Mouse (Mus musculus) MEL (cell line): ENCODE measurements around the gene Jmjd7. TPM values are rescaled to one million over a fixed set of nuclear protein-coding genes. Genes with fewer than 3 reads are reported as not detected.

Experiments
- DNase-seq: peaks from one replicate; pipeline ENCODE4 v3.0.0; 2011; ENCODE audit warnings: low read depth, low spot score
- H3K27ac ChIP-seq: 2 replicates; pipeline ENCODE4 v1.5.1; 2012; ENCODE audit warnings: low read depth, mild to moderate bottlenecking, control low read depth, low read length, moderate library complexity; ENCODE audit not compliant: control insufficient read depth
- H3K27me3 ChIP-seq, 2 experiments: fragments of 150-350 bp in 1 of 2; sonication (generic) in 1 of 2; 2 replicates each; pipeline ENCODE4 v1.6.1; 2012; ENCODE audit warnings: low read length in 2 of 2, mild to moderate bottlenecking in 2 of 2, improper control_type of control experiment in 1 of 2, moderate library complexity in 1 of 2; ENCODE audit not compliant: insufficient read depth in 2 of 2, control insufficient read depth in 1 of 2
- H3K36me3 ChIP-seq, 2 experiments: 2 replicates each; pipeline ENCODE4 v1.6.1; 2012 to 2014; ENCODE audit warnings: low read length in 2 of 2, improper control_type of control experiment in 1 of 2, inconsistent platforms in 1 of 2, mild to moderate bottlenecking in 1 of 2; ENCODE audit not compliant: insufficient read depth in 2 of 2, control insufficient read depth in 1 of 2
- H3K4me1 ChIP-seq, 2 experiments: fragments of 150-350 bp in 1 of 2; sonication (generic) in 1 of 2; 2 replicates each; pipeline ENCODE4 v1.6.1; 2012; ENCODE audit warnings: low read length in 2 of 2, improper control_type of control experiment in 1 of 2, mild to moderate bottlenecking in 1 of 2; ENCODE audit not compliant: insufficient read depth in 2 of 2, control insufficient read depth in 1 of 2
- H3K4me3 ChIP-seq, 2 experiments: fragments of 150-350 bp in 1 of 2; sonication (generic) in 1 of 2; 2 replicates each; pipeline ENCODE4 v1.5.1; 2012; ENCODE audit warnings: low read depth in 2 of 2, low read length in 2 of 2, mild to moderate bottlenecking in 2 of 2, moderate library complexity in 2 of 2, control low read depth in 1 of 2, improper control_type of control experiment in 1 of 2; ENCODE audit not compliant: control insufficient read depth in 1 of 2, insufficient read depth in 1 of 2
- H3K79me2 ChIP-seq: 2 replicates; pipeline ENCODE4 v1.6.1; 2012; ENCODE audit warnings: mild to moderate bottlenecking, low read length, moderate library complexity; ENCODE audit not compliant: control insufficient read depth, poor library complexity, insufficient read depth
- H3K9ac ChIP-seq: 2 replicates; pipeline ENCODE4 v1.6.1; 2012; ENCODE audit warnings: low read depth, mild to moderate bottlenecking, control low read depth, low read length, moderate library complexity; ENCODE audit not compliant: control insufficient read depth, poor library complexity, severe bottlenecking
- H3K9me3 ChIP-seq: fragments of 150-350 bp; sonication (generic); replicated peaks from 2 replicates; pipeline ENCODE4 v1.6.1; 2012; ENCODE audit warnings: mild to moderate bottlenecking, low read length, improper control_type of control experiment, moderate library complexity; ENCODE audit not compliant: insufficient read depth
- CTCF ChIP-seq, 3 experiments: IDR thresholded peaks in 2 of 3; conservative IDR thresholded peaks in 1 of 3; 2 replicates each; pipeline ENCODE4 v1.5.1; 2011 to 2012; ENCODE audit warnings: low read length in 3 of 3, low read depth in 2 of 3, mild to moderate bottlenecking in 2 of 3, improper control_type of control experiment in 1 of 3, inconsistent platforms in 1 of 3, mixed read lengths in 1 of 3, moderate library complexity in 1 of 3; ENCODE audit not compliant: control insufficient read depth in 1 of 3, insufficient read depth in 1 of 3, poor library complexity in 1 of 3, severe bottlenecking in 1 of 3
- EP300 ChIP-seq, 2 experiments: IDR thresholded peaks; 2 replicates each; pipeline ENCODE4 v1.6.1; 2011; ENCODE audit warnings: improper control_type of control experiment in 2 of 2, low read length in 2 of 2, low read depth in 1 of 2, mild to moderate bottlenecking in 1 of 2
- GABPA ChIP-seq: IDR thresholded peaks from 2 replicates; pipeline ENCODE4 v1.6.1; 2012; ENCODE audit warnings: low read depth, mild to moderate bottlenecking, inconsistent platforms, low read length, improper control_type of control experiment, moderate library complexity
- GATA1 ChIP-seq: IDR thresholded peaks from 2 replicates; pipeline ENCODE4 v1.6.1; 2011; ENCODE audit warnings: low read depth, low read length, improper control_type of control experiment
- KAT2A ChIP-seq: conservative IDR thresholded peaks from 2 replicates; pipeline ENCODE4 v1.6.1; 2012; ENCODE audit warnings: low read depth, low read length, improper control_type of control experiment, inconsistent platforms
- MYB ChIP-seq: IDR thresholded peaks from 2 replicates; pipeline ENCODE4 v1.6.1; 2011; ENCODE audit warnings: mild to moderate bottlenecking, low read depth, low read length, improper control_type of control experiment
- MYC ChIP-seq: IDR thresholded peaks from 2 replicates; pipeline ENCODE4 v1.6.1; 2011; ENCODE audit warnings: low read depth, mild to moderate bottlenecking, low read length, improper control_type of control experiment, moderate library complexity
- POLR2A ChIP-seq, 2 experiments: IDR thresholded peaks; 2 replicates each; pipeline ENCODE4 v1.6.1; 2011 to 2012; ENCODE audit warnings: low read length in 2 of 2, mild to moderate bottlenecking in 2 of 2, control low read depth in 1 of 2, improper control_type of control experiment in 1 of 2, low read depth in 1 of 2, moderate library complexity in 1 of 2; ENCODE audit not compliant: control insufficient read depth in 1 of 2, insufficient read depth in 1 of 2, poor library complexity in 1 of 2
- POLR2AphosphoS5 ChIP-seq: IDR thresholded peaks from 2 replicates; pipeline ENCODE4 v1.6.1; 2012; ENCODE audit warnings: low read depth, borderline replicate concordance, mild to moderate bottlenecking, inconsistent platforms, low read length, moderate library complexity, mixed read lengths
- RAD21 ChIP-seq: IDR thresholded peaks from 2 replicates; pipeline ENCODE4 v1.6.1; 2011; ENCODE audit warnings: mild to moderate bottlenecking, low read depth, low read length, improper control_type of control experiment
- SMC3 ChIP-seq: IDR thresholded peaks from 2 replicates; pipeline ENCODE4 v1.6.1; 2011; ENCODE audit warnings: low read depth, low read length, improper control_type of control experiment
- TCF12 ChIP-seq: IDR thresholded peaks from 2 replicates; pipeline ENCODE4 v1.6.1; 2014; ENCODE audit warnings: low read depth, mild to moderate bottlenecking, inconsistent platforms, low read length, improper control_type of control experiment, moderate library complexity
- UBTF ChIP-seq: IDR thresholded peaks from 2 replicates; pipeline ENCODE4 v1.6.1; 2012; ENCODE audit warnings: low read depth, mild to moderate bottlenecking, inconsistent platforms, low read length, improper control_type of control experiment, moderate library complexity, borderline replicate concordance; ENCODE audit not compliant: insufficient read depth
- USF1 ChIP-seq: IDR thresholded peaks from 2 replicates; pipeline ENCODE4 v1.6.1; 2014; ENCODE audit warnings: low read depth, mild to moderate bottlenecking, inconsistent platforms, low read length, improper control_type of control experiment, moderate library complexity
- ZKSCAN1 ChIP-seq: IDR thresholded peaks from 2 replicates; pipeline ENCODE4 v1.6.1; 2012; ENCODE audit warnings: low read depth, mild to moderate bottlenecking, inconsistent platforms, low read length, improper control_type of control experiment, moderate library complexity
- ZMIZ1 ChIP-seq: IDR thresholded peaks from 2 replicates; pipeline ENCODE4 v1.6.1; 2012; ENCODE audit warnings: low read depth, mild to moderate bottlenecking, inconsistent platforms, low read length, improper control_type of control experiment, moderate library complexity
- ZNF384 ChIP-seq: IDR thresholded peaks from 2 replicates; pipeline ENCODE4 v1.6.1; 2012; ENCODE audit warnings: low read depth, mild to moderate bottlenecking, inconsistent platforms, low read length, improper control_type of control experiment
- polyA plus RNA-seq, 2 experiments: library from polyadenylated mRNA; stranded (reverse) in 1 of 2; unstranded in 1 of 2; fragments of >175 nt in 1 of 2; fragments of >200 nt in 1 of 2; gene quantifications; 2 replicates each; pipeline versions ENCODE4 v1.2.1 to v1.2.4; 2012; ENCODE audit warnings: low replicate concordance in 2 of 2, low read depth in 1 of 2; ENCODE audit not compliant: insufficient read length in 2 of 2, insufficient read depth in 1 of 2, missing spikeins in 1 of 2
- total RNA-seq: library from RNA; depleted of rRNA; stranded (reverse); fragments of 300-350 nt; gene quantifications from 2 replicates; pipeline ENCODE4 v1.2.3, GENCODE M21; 2012

The Jmjd7 gene
- total and polyA plus RNA-seq, 3 experiments: 4.2 to 12.0 TPM; not detected in 1

GRCm38 (mm10) chr2:120003970-120004369 lies 23.3 kb upstream of the Jmjd7 start:
- DNase-seq: no peak
- H3K9me3 ChIP-seq: no peaks in the 10 kb centered on the region
- H3K27me3 ChIP-seq: no peaks in the 10 kb centered on the region
- H3K36me3 ChIP-seq: no peaks in the 10 kb centered on the region
- TF ChIP-seq GATA1: no peak
- no peak overlapping the region for H3K27ac ChIP-seq
- no peaks in the 10 kb centered on the region for H3K79me2 ChIP-seq
- no peak overlapping the region for H3K9ac ChIP-seq
- no peaks in the 10 kb centered on the region for H3K4me1 ChIP-seq
- no peak overlapping the region for H3K4me3 ChIP-seq

GRCm38 (mm10) chr2:120006696-120007095 lies 20.6 kb upstream of the Jmjd7 start:
- Histone ChIP-seq H3K4me1 (no peaks in the 10 kb centered on the region), H3K4me3 (no peak overlapping the region), H3K36me3 (no peaks in the 10 kb centered on the region), H3K27ac (no peak overlapping the region), H3K79me2 (no peaks in the 10 kb centered on the region), H3K27me3 (no peaks in the 10 kb centered on the region), H3K9ac (no peak overlapping the region), H3K9me3 (no peaks in the 10 kb centered on the region)
- no peak for DNase-seq
- TF ChIP-seq SMC3 (no peak), GATA1 (no peak), POLR2AphosphoS5 (no peak), GABPA (no peak), ZMIZ1 (no peak), POLR2A (IDR thresholded peaks at IDR 0.05; ENCODE audit: control insufficient read depth in 1 of 2, insufficient read depth in 1 of 2, low read depth in 1 of 2, low read length in 2 of 2, poor library complexity in 1 of 2) (no peak), MYB (no peak), ZKSCAN1 (no peak), USF1 (no peak), KAT2A (no peak), CTCF (IDR thresholded peaks at IDR 0.05 in 2 of 3, conservative IDR thresholded peaks at IDR 0.05 in 1 of 3; ENCODE audit: control insufficient read depth in 1 of 3, insufficient read depth in 1 of 3, low read depth in 2 of 3, low read length in 3 of 3, poor library complexity in 1 of 3, severe bottlenecking in 1 of 3) (no peak), MYC (no peak), RAD21 (no peak), ZNF384 (no peak), UBTF (no peak), TCF12 (no peak), EP300 (IDR thresholded peaks at IDR 0.05; ENCODE audit: low read depth in 1 of 2, low read length in 2 of 2) (no peak)
